Mouse (Mus musculus) small intestine, adult 2 months (tissue): ENCODE results near the gene Klhl32.

Experiments
- CTCF ChIP-seq: fragments of 200-500 bp; IDR thresholded peaks from 2 replicates; pipeline ENCODE4 v1.5.1; 2012; ENCODE audit warnings: low read depth, mild to moderate bottlenecking, control low read depth, inconsistent platforms, low read length, moderate library complexity, mixed read lengths; ENCODE audit not compliant: insufficient replicate concordance, insufficient read length; ENCODE audit errors: extremely low read depth
- POLR2A ChIP-seq: fragments of 200-500 bp; IDR thresholded peaks from 2 replicates; pipeline ENCODE4 v1.6.1; 2012; ENCODE audit warnings: low read depth, mild to moderate bottlenecking, control low read depth, inconsistent platforms, low read length, moderate library complexity

DNA sequence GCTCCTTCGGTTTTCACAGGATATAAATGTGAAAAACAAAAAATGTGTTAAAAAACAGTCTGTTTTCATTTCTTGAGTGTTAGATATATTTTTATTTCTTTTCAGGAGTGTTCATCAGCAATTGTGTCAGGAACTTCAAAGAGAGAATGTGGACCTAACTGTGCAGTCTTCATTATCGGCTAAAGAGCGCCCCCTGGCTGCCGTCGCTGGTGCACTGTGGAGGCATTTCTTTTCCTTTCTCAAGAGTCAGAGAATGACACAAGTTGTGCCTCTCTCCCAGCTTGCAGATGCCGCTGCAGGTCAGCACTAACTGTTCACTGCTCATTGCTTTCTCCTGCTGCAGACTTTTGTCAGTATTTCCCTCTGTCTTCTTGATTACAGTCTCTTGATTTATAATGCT is 276.6 kb downstream of the Klhl32 start:
- TF ChIP-seq POLR2A: no peak
- peak; percentile 94; the same call in 1 of the 2 replicates for TF ChIP-seq CTCF
